Mouse (Mus musculus) urinary bladder, postnatal 36 days (tissue): Measurements from ENCODE around the gene Cdcp2.

ENCODE experiments used
- DNase-seq, 2 experiments: peaks; one replicate each; pipeline ENCODE4 v3.0.0; 2022; ENCODE audit warnings: low spot score in 2 of 2, mixed read lengths in 1 of 2

The Cdcp2 gene

GRCm38 (mm10) chr4:107129373-107129772 is 32.7 kb downstream of the Cdcp2 start:
- DNase-seq, result no peak

DNA sequence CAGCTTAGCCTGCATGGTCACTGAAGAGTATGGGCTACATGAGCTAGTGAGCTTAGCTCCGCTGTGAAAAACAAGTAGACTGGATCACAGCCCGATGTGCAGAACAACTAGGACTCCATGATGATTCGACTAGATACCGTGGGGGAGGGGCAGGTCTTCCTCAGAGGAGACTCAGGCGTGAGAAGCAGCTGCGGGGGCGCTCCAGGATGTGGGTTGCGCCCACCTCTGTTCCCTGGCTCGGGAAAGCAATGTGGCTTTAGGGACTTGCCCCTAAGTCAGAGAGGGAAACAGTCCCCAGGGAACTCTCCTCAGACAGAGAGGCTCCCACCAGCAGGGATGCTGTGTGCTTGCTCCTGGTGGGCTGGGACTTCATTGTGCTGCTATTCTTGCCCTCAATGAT is 33.8 kb downstream of the Cdcp2 start:
- no peak for DNase-seq

DNA sequence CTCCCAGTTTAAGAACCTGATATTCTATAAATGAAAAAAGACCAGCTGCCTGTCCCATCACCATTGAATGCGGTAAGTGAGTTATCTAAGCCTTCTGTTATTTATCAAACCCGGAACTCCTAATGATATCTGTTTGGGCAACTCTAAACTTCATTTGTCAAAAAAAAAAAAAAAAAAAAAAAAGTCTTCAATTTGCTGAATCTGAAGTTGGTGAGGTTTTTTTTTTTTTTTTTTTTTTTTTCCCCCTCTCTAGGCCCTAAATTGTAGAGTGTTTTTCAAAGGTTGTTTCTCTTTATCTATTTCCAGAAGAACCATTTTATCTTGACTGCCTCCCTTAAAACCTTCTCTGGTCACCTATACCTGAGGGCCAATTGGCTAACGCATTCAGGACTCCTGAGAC is 38.2 kb downstream of the Cdcp2 start:
- no peak for DNase-seq

- DNase-seq, result no peak
Observed at GRCm38 (mm10) chr4:107135663-107136062, 39.0 kb downstream of the Cdcp2 start.

DNA sequence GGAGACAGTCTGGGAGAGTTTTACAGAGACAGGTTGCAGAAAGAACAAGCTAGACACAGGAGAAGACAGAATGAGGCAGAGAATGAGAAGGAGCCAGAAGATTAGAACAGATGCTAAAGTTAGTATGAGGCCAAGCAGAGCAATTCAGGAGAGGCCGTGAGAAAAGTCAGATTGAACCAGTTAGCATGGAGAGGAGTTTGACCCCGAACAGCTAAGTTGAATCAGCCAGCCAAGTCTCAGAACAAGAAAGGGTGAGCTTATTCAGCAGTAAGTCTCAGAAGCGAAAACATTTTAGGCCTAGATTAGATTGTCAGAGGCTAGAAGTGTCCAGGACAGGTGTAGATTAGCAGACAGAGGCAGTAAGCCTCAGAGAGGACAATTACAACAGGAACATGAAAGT is 39.8 kb downstream of the Cdcp2 start:
- DNase-seq, result no peak

- DNase-seq, result no peak
Observed at GRCm38 (mm10) chr4:107138948-107139835, 42.5 kb downstream of the Cdcp2 start.

- DNase-seq, result no peak
Observed at GRCm38 (mm10) chr4:107139836-107140631, 43.3 kb downstream of the Cdcp2 start.

DNA sequence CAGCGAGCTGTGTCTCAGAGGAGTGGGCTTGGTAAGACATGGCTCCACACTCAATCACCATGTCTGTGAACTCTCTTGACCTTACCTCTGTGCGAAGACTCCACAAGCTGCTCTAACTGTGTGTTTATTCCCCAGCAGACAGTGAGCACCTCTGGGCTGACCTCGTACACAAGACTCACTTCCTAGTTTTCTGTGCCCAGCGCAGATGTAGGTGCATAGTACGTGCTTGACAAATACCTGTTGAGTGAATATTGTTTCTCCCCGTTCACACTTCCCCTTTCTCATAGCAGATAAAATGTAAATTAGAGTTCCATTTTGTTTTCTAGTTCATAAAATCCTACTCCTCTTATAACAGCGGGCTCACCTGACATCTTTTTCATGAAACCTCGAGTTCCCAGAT is 46.8 kb downstream of the Cdcp2 start:
- DNase-seq, result no peak

GRCm38 (mm10) chr4:107150991-107151390 is 54.3 kb downstream of the Cdcp2 start:
- DNase-seq, result no peak

- no peak for DNase-seq
Observed at GRCm38 (mm10) chr4:107152571-107152970, 55.9 kb downstream of the Cdcp2 start.

GRCm38 (mm10) chr4:107156983-107157401 is 60.3 kb downstream of the Cdcp2 start:
- no peak for DNase-seq

- no peak for DNase-seq
Observed at GRCm38 (mm10) chr4:107159166-107159773, 62.6 kb downstream of the Cdcp2 start.

DNA sequence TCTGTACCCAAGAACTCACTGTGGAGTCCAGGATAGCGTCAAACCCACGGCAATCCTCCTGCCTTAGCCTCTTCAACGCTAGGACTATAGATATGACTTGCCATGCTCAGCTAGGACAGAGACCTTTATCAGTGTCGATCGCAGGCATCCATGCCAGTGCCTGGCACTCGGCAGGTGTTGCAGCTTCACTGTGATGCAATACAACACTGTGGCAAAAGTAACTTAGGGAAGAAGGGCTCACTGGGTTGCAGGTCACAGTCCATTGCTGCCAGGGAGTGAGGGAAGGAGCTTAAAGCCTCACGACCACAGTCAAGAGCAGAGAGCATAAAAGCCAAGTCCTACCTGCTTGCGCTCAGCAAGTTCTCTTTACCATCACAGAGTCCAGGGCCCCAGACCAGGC is 63.5 kb downstream of the Cdcp2 start:
- peak in 1 of 2 experiments; percentile 15 for DNase-seq
